Mouse (Mus musculus) olfactory bulb, adult 2 months (tissue): ENCODE measurements around the gene Hsd11b1.

Experiments used
- CTCF ChIP-seq: fragments of 200-500 bp; IDR thresholded peaks from 2 replicates; pipeline ENCODE4 v1.5.1; 2012; ENCODE audit warnings: low read depth, mild to moderate bottlenecking, low read length, moderate library complexity; ENCODE audit not compliant: insufficient read depth
- POLR2A ChIP-seq: fragments of 200-500 bp; IDR thresholded peaks from 2 replicates; pipeline ENCODE4 v1.6.1; 2012; ENCODE audit warnings: mild to moderate bottlenecking, low read depth, low read length, moderate library complexity; ENCODE audit not compliant: insufficient read depth

GRCm38 (mm10) chr1:193263955-193264598 lies at the start of gene Hsd11b1:
- TF ChIP-seq CTCF (no peak), POLR2A (no peak)
